Mouse (Mus musculus) neural tube, embryonic 14.5 days (tissue): ENCODE data around the gene Aco2. TPM values are rescaled to one million over a fixed set of nuclear protein-coding genes. Genes with fewer than 3 reads are reported as not detected.
A peak's percentile ranks its signal among the peaks of the same experiment; 100 is the strongest.

Experiments used
- ATAC-seq: fragments of 200-750 bp; cut with Nextera tagmentation; 2 replicates; pipeline ENCODE4 v1.8.0; 2017; ENCODE audit warnings: low read depth, mild to moderate bottlenecking, moderate TSS enrichment, moderate library complexity
- H3K27ac ChIP-seq: fragments of 300-500 bp; sonication (generic); 2 replicates; pipeline ENCODE4 v1.5.1; 2014; ENCODE audit warnings: low read depth, mild to moderate bottlenecking, control low read depth, low read length, moderate library complexity, mixed read lengths
- H3K27me3 ChIP-seq: fragments of 300-500 bp; sonication (generic); 2 replicates; pipeline ENCODE4 v1.6.1; 2014; ENCODE audit warnings: low read length; ENCODE audit not compliant: control insufficient read depth, insufficient read depth
- H3K36me3 ChIP-seq: fragments of 300-500 bp; sonication (generic); 2 replicates; pipeline ENCODE4 v1.6.1; 2014; ENCODE audit warnings: low read length, mixed read lengths; ENCODE audit not compliant: control insufficient read depth, insufficient read depth
- H3K4me1 ChIP-seq: fragments of 300-500 bp; sonication (generic); 2 replicates; pipeline ENCODE4 v1.6.1; 2014; ENCODE audit warnings: low read length; ENCODE audit not compliant: control insufficient read depth, insufficient read depth
- H3K4me2 ChIP-seq: fragments of 300-500 bp; sonication (generic); 2 replicates; pipeline ENCODE4 v1.6.1; 2014; ENCODE audit warnings: mild to moderate bottlenecking, low read depth, low read length, control low read depth
- H3K4me3 ChIP-seq: fragments of 300-500 bp; sonication (generic); 2 replicates; pipeline ENCODE4 v1.5.1; 2014; ENCODE audit warnings: low read depth, low read length, control low read depth, mixed read lengths
- H3K9ac ChIP-seq: fragments of 300-500 bp; sonication (generic); replicated peaks from 2 replicates; pipeline ENCODE4 v1.6.1; 2014; ENCODE audit warnings: low read depth, mild to moderate bottlenecking, control low read depth, low read length, mixed read lengths
- H3K9me3 ChIP-seq: fragments of 300-500 bp; sonication (generic); 2 replicates; pipeline ENCODE4 v1.6.1; 2016; ENCODE audit warnings: low read length; ENCODE audit not compliant: control insufficient read depth
- WGBS: fragments of 180-500 bp; shearing (Covaris S2); extraction: QIAGEN DNeasy Blood & Tissue Kit; methylation state at CpG from one replicate; pipeline ENCODE4 v1.1.7; 2014; 5-methylcytosine and 5-hydroxymethylcytosine counted together
- polyA plus RNA-seq: library from polyadenylated mRNA; unstranded; fragments of >200 nt; fragmentation: Nextera tagmentation; extraction: Ambion mirVana; gene quantifications from 2 replicates; pipeline ENCODE4 v1.2.1, GENCODE M21; 2014

The Aco2 gene
- polyA plus RNA-seq, 1 experiment from 2014 or later, result 281 TPM

DNA sequence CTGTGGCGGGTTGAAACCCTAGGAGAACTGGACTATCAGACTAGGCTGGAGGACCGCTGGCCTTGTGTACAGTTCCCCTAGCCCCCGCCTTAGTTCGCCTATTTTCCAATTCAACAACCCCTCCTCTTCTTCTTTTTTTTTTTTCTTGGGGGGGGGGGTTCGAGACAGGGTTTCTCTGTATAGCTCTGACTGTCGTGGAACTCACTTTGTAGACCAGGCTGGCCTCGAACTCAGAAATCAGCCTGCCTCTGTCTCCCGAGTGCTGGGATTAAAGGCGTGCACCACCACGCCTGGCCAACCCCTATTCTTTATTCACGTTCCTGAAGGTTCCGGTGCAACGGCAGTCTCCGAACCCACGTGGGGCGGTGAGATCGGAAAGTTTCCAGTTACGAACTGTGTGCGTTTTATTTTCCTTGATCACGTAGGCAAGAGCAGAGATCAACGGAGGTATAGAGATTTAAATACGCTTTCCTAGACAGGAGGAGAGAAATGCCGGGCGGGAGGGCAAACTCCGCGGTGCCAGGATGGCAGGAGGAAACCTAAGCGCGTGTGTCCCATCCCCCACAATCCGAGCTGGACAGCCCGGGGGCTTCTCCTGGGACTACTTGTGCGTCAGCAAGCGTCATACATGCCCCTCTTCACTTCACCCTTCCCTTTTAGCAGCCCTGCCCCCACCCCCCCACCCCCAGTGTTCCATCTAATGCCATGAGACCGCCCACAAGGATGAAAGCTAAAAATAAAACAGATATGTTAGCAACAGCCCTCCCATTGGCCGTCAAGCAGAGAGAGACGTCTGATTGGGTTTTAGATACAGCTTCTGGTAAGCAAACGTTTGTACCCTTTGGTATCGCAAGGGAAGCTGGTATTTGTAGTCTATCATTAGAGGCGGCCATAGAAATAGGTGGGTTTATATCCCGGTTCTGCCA lies 12.5 kb upstream of the Aco2 start:
- H3K36me3 ChIP-seq, result no peaks in the 10 kb centered on the region
- peaks cover 11% of the 10 kb centered on the region; the same call in 1 of the 2 replicates for H3K4me1 ChIP-seq
- peak overlapping the region; percentile 98 for H3K4me2 ChIP-seq
- peak overlapping the region; percentile 59 for H3K9ac ChIP-seq
- under 1% methylated on average over 37 of the region's 39 CpGs for WGBS
- no peaks in the 10 kb centered on the region for H3K9me3 ChIP-seq
- no peaks in the 10 kb centered on the region for H3K27me3 ChIP-seq
- H3K4me3 ChIP-seq, result peak overlapping the region; percentile 65
- peak; percentile 80 for ATAC-seq
- peak overlapping the region; percentile 94 for H3K27ac ChIP-seq

DNA sequence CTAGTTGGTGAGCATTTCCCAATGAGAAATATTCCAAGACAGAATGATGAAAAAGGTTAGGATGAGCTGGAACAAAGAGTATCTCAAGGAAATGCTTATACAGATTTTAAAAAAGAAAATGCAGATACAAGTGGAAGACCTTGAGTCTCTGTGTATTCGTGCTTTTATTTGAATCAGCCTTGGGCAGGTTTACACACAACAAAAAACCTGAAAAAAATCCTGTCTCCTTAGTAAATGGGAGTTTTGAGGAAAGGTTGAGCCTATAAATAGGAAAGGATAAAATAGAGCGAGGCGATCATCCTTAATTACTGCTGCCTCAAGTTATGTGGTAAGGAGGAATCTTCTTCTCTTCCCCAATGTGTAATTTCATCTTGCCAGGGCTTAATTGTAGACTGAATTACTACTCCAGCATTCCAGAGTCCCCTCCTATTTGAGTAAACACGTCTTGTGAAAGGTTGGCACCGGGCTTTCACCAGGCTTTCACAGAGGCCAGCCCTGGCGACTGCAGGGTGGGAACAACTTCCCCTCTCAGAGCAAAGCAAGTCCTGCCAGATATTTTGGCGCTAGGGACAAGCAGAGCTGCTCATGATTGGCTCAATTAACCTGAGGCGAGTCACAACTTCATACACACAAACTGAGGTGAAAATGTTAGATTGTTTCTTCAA lies 11.5 kb upstream of the Aco2 start:
- Histone ChIP-seq H3K27me3 (no peaks in the 10 kb centered on the region), H3K4me2 (peak overlapping the region; percentile 98), H3K9me3 (no peaks in the 10 kb centered on the region), H3K9ac (no peak overlapping the region; the same call in 1 of the 2 replicates), H3K4me3 (peak overlapping the region; percentile 9; the same call in 1 of the 2 replicates), H3K27ac (peak overlapping the region; percentile 94), H3K4me1 (peaks cover 8% of the 10 kb centered on the region; the same call in 1 of the 2 replicates), H3K36me3 (peaks cover 5% of the 10 kb centered on the region; the same call in 1 of the 2 replicates)
- WGBS, result 33% methylated on average over 8 of the region's 8 CpGs
- no peak for ATAC-seq

DNA sequence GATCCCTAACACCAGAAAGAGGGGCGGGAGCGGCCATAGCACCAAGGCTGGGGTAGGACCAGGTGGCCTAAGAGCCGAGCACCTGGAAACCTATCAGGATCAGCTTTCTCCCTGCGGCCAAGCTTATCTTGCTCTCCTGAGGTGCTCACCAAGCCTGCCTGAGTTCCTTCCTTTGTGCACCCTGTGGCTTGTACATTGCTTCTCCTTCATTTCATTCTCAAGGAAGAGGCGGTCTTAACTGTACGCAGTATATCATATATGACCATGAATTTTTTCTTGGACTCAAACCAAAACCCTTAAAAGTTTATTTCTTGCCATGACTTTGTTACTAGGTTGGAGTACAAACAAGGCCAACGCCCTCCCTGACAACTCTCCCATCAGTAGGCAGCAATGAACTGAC lies 7.9 kb upstream of the Aco2 start:
- ATAC-seq, result no peak
- Histone ChIP-seq H3K27ac (no peak overlapping the region), H3K9me3 (no peaks in the 10 kb centered on the region), H3K4me1 (no peaks in the 10 kb centered on the region), H3K27me3 (no peaks in the 10 kb centered on the region), H3K4me3 (no peak overlapping the region), H3K4me2 (no peak overlapping the region), H3K9ac (no peak overlapping the region), H3K36me3 (peaks cover 31% of the 10 kb centered on the region)
- WGBS, result 96% methylated on average over 7 of the region's 7 CpGs

DNA sequence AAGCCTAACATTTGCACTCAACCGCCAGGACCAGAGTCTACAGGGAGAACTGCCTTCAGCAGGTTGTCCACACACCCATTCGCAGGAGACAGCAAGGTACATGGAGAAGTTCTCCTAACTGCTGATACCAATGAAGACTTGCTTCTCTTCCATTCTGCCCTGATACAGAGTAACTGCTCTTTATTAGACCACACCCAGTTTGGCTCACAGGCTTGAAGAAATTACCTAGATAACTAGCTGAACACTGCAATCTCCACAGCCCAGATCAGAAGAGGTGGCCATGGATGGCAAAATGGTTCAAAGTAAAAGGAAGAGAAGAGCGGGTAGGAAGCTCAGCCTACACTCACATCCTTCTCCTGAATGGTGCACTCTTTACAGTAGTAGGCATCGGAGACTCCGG lies 2.1 kb upstream of the Aco2 start:
- no peak for ATAC-seq
- no peaks in the 10 kb centered on the region; the same call in 1 of the 2 replicates for H3K27me3 ChIP-seq
- no peak overlapping the region for H3K9ac ChIP-seq
- no peak overlapping the region for H3K4me2 ChIP-seq
- WGBS, result 97% methylated on average over 5 of the region's 5 CpGs
- H3K4me1 ChIP-seq, result peaks cover 16% of the 10 kb centered on the region
- no peak overlapping the region for H3K27ac ChIP-seq
- H3K9me3 ChIP-seq, result no peaks in the 10 kb centered on the region
- peaks cover 37% of the 10 kb centered on the region for H3K36me3 ChIP-seq
- H3K4me3 ChIP-seq, result no peak overlapping the region

- Histone ChIP-seq H3K36me3 (peaks cover 24% of the 10 kb centered on the region), H3K4me1 (peaks cover 16% of the 10 kb centered on the region), H3K27me3 (no peaks in the 10 kb centered on the region; the same call in 1 of the 2 replicates), H3K4me3 (peak within 1 kb of the TSS; percentile 93), H3K9ac (peak within 1 kb of the TSS; percentile 70), H3K9me3 (no peaks in the 10 kb centered on the region), H3K27ac (peak within 1 kb of the TSS; percentile 98), H3K4me2 (peak within 1 kb of the TSS; percentile 73)
- WGBS, result under 1% methylated on average over 30 of the region's 30 CpGs
- peak; percentile 83 for ATAC-seq
Measured at GRCm38 (mm10) chr15:81871604-81872261, 376 bp upstream of the Aco2 start, which contains the start of gene Phf5a. Gene Phf5a (minus strand): TSS chr15:81871911.

GRCm38 (mm10) chr15:81879531-81880401 lies 7.7 kb downstream of the Aco2 start:
- H3K4me2 ChIP-seq, result peak overlapping the region; percentile 26
- H3K36me3 ChIP-seq, result no peaks in the 10 kb centered on the region
- WGBS, result 31% methylated on average over 5 of the region's 5 CpGs
- peak; percentile 93 for ATAC-seq
- no peak overlapping the region for H3K4me3 ChIP-seq
- H3K27me3 ChIP-seq, result no peaks in the 10 kb centered on the region
- peak overlapping the region; percentile 89 for H3K27ac ChIP-seq
- no peaks in the 10 kb centered on the region for H3K9me3 ChIP-seq
- peaks cover 16% of the 10 kb centered on the region; the same call in 1 of the 2 replicates for H3K4me1 ChIP-seq
- H3K9ac ChIP-seq, result no peak overlapping the region; the same call in 1 of the 2 replicates

DNA sequence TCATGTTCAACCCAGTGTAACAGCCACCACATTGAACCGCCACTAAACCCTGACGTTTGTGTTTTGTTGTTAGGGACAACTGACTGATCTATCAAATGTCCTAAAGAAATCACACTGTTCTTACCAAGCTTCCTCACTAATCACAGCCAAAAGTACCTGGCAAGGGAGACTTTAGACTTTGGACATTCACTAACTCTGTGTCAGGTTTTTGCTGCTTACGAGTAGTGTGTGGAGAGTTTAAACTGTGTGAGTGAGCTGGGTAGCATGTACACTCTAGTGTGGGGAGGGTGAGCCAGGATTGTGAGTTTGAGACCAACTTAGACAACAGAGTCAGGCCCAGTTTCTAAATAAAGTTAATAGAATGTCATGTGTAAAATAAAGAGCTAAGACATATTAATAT lies 10.2 kb downstream of the Aco2 start:
- no peak overlapping the region for H3K9ac ChIP-seq
- ATAC-seq, result no peak
- no peaks in the 10 kb centered on the region for H3K9me3 ChIP-seq
- no peaks in the 10 kb centered on the region for H3K27me3 ChIP-seq
- H3K4me3 ChIP-seq, result no peak overlapping the region
- H3K4me1 ChIP-seq, result peaks cover 16% of the 10 kb centered on the region; the same call in 1 of the 2 replicates
- 92% methylated on average over 3 of the region's 3 CpGs for WGBS
- H3K27ac ChIP-seq, result no peak overlapping the region
- no peak overlapping the region for H3K4me2 ChIP-seq
- no peaks in the 10 kb centered on the region for H3K36me3 ChIP-seq

GRCm38 (mm10) chr15:81885418-81885934 lies 13.4 kb downstream of the Aco2 start:
- Histone ChIP-seq H3K9ac (no peak overlapping the region), H3K4me1 (peaks cover 3% of the 10 kb centered on the region; the same call in 1 of the 2 replicates), H3K4me3 (no peak overlapping the region), H3K27ac (no peak overlapping the region), H3K27me3 (no peaks in the 10 kb centered on the region), H3K9me3 (no peaks in the 10 kb centered on the region), H3K4me2 (no peak overlapping the region), H3K36me3 (peaks cover 12% of the 10 kb centered on the region; the same call in 1 of the 2 replicates)
- WGBS, result 58% methylated on average over 3 of the region's 3 CpGs
- no peak for ATAC-seq
